Mouse (Mus musculus) mesoderm, embryonic 11.5 days (tissue): Measurements from ENCODE around the gene Kpna2.
A peak's percentile ranks its signal among the peaks of the same experiment; 100 is the strongest.
"Not testable (repeated sequence)": the region's sequence is repeated elsewhere in the genome, so short reads cannot be mapped to it uniquely, and the experiment has no call there.

Experiments used
- DNase-seq: peaks from one replicate; pipeline ENCODE4 v3.0.0-alpha.2; 2012; ENCODE audit warnings: low read depth, low spot score

Gene Kpna2

DNA sequence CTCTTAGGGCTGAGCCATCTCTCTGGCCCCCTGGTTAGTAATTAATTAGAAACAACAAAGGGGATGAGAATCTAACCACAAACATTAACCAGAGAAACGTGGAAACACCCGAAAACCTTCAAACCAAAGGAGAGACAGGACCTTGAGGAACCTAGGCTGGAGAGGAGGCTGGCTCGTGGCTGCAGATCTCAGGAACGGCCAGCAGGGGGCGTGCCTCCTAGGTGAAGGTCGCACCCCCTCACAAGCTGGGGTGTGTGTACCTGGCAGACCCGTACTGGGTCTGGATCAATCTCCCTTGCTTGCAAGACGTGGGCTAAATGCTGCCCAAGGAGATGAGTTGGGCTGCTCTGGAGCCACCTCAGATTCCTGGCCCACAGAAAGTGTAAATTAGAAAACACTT lies 19.3 kb upstream of the Kpna2 start:
- no peak for DNase-seq

DNA sequence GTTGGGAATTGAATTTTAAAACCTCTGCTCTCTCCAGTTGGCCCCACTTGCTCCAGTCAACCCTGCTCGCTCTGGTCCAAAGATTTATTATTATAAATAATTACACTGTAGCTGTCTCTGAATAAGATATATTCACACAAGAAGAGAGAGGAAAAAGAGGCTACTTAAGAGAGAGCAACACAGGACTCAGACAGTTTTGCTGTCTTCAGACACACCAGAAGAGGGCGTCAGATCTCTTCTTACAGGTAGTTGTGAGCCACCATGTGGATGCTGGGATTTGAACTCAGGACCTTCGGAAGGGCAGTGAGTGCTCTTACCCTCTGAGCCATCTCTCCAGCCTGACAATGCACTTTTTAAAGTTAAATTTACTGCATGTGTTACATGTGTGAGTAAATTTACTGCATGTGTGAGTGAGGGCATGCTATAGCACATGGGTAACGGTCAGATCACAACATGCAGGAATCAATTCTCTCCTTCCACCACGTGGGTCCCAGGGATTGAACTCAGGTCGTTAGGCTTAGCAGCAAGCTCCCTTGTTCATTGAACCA lies 18.1 kb upstream of the Kpna2 start:
- DNase-seq: no peak

DNA sequence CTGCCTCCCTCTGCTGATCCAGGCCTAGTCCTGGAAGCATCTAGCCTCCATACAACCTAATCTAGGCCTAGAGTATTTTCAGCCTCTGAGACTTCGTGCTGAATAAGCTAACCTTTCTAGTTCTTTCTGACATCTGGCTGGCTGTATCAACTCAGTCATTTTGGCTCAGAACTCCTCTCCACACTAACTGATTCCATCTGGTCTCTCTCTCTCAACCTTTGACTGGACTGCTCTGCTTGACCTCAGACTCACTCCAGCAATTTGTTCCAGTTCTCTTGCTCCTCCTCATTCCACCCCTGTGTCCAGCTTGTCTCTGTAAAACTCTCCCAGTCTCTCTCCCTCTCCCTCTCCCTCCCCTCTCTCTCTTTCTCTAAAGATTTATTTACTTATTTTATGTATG lies 17.6 kb upstream of the Kpna2 start:
- no peak for DNase-seq

DNA sequence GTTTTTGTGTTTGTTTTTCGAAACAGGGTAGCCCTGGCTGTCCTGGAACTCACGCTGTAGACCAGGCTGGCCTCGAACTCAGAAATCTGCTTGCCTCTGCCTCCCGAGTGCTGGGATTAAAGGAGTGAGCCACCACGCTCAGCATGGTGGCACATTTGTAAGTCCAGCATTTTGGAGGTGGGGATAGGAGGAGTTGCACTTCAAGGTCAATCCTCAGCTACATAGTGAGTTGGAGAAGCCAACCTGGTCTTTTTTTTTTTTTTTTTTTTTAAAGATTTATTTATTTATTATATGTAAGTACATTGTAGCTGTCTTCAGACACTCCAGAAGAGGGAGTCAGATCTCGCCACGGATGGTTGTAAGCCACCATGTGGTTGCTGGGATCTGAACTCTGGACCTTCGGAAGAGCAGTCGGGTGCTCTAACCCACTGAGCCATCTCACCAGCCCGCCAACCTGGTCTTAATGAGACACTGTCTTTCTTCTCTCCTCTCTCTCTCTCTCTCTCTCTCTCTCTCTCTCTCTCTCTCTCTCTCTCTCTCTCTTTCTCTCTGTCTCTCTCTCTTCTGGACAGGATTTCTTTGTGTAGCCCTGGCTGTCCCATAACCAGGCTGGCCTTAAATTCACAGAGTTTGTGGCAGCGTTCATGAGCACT lies 16.3 kb upstream of the Kpna2 start:
- DNase-seq: not testable (repeated sequence)

DNA sequence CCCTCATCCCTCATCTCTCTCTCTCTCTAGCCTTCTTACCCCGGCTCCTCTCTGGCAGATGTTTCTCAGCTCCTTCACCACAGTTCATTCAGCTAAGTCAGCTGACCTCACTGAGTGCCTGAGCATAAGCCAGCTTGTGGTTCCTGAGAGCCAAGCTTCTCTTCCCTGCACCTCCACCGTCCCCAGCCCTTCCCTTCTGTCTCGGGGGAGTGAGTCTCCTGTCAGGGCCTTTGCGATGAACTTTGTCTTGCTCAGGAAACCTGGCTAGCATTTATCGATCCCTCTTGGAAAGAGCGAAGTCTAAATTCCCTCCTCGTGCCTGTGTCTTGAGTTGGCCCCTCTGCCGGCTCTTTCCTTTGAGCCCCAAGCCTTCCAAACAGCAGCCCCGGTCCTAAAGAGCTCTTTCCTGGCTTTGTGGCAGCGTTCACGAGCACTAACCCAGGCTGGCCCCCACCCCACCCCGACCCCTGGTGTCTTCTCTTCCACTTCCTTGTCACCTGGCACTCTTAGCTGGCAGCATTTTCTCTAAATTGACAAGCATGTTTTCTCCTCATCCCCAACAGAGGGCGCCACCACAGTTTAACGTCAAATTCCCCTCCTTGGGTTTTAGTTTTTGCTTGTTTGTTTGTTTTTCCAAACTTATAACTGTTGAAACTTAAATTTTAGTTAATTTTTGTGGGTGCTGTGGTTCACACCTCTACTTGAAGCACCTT lies 15.4 kb upstream of the Kpna2 start:
- DNase-seq: no peak

- no peak for DNase-seq
These were observed 14.8 kb upstream of the Kpna2 start for GRCm38 (mm10) chr11:107014020-107014585.

GRCm38 (mm10) chr11:107012324-107013017 lies 13.1 kb upstream of the Kpna2 start:
- peak; percentile 97 for DNase-seq

- DNase-seq: no peak
These were observed 12.5 kb upstream of the Kpna2 start for GRCm38 (mm10) chr11:107011669-107012323.

DNA sequence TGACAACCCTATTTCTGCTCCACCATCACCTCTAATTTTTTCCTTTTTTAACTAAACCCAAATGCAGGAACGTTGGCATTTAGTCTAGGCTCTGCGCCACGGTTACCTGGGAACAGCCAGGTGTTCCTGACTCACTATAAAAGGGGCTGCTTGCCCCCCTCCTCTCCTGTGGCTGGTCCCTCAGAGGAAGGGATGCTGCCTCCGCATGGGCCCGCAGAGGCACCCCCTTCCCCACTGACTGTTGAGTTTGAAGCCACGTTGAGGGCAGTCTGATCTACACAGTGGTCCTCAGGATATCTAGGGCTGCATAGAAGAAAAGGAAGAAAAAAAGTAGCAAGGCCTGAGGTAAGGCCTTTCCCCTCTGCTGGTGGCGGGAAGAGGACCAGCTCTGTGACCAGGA lies 11.8 kb upstream of the Kpna2 start:
- no peak for DNase-seq

- DNase-seq: no peak
These were observed 11.1 kb upstream of the Kpna2 start for GRCm38 (mm10) chr11:107010447-107010846.

DNA sequence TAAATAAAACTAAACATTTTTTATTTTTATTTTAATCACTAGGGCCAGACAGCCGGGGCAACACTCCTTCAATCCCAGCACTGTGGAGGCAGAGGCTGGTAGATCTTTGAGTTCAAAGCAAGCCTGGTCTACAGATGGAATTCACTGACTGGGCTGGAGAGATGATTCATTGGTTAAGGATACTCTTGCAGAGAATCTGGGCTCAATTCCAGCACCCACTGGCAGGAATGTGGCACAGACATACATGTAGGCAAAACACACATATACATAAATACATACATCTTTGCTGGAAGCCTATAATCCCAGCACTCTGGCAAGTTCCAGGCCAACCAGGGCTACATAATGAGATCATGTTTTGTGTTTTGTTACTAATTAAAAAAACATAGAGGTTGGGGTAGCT lies 6.2 kb upstream of the Kpna2 start:
- DNase-seq: no peak

- DNase-seq: peak; percentile 65
These were observed 2.7 kb upstream of the Kpna2 start for GRCm38 (mm10) chr11:107001760-107002675.

GRCm38 (mm10) chr11:106999949-107000513 lies 690 bp upstream of the Kpna2 start:
- no peak for DNase-seq

DNA sequence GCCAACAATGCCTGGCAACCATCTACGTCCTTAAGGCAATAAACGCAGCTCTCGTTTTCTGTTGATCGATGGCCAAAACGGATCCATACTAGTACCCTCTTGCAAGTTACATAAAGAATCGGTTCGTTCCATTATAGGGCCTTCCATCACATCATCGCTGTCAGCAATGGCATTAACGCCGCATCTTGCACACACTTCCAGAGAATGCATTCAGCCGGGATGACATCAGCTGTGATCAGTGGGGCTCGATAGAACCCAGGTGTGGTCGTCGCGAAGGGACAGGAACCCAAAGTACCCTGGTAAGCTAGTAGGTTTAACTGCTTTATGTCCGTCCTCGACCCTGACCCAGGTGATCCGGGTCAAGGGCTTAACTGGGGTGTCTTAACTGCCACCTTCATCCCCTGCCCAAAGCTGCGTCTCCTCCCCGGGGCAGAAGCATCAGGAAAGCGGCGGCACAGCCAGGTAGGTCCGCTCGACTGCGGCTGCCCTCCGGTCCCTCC lies 640 bp downstream of the Kpna2 start:
- DNase-seq: no peak

DNA sequence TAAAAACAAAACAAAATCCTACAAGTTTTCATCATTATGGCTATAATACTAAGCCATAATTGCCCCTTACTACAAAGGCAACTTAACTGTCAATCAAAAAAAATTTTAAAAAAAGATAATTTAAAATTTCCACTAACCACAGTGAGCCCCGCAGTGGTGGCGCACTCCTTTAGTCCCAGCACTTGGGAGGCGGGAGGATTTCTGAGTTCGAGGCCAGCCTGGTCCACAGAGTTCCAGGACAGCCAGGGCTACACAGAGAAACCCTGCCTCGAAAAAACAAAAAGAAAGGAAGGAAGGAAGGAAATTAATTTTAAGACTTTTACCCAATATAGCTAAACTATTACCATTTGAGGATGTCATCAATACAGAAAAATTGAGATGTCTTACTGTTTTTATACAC lies 1.4 kb downstream of the Kpna2 start:
- DNase-seq: no peak

- DNase-seq: not testable (repeated sequence)
These were observed 2.8 kb downstream of the Kpna2 start for GRCm38 (mm10) chr11:106996492-106996891.

- DNase-seq: no peak
These were observed 4.9 kb downstream of the Kpna2 start for GRCm38 (mm10) chr11:106994246-106995085.

DNA sequence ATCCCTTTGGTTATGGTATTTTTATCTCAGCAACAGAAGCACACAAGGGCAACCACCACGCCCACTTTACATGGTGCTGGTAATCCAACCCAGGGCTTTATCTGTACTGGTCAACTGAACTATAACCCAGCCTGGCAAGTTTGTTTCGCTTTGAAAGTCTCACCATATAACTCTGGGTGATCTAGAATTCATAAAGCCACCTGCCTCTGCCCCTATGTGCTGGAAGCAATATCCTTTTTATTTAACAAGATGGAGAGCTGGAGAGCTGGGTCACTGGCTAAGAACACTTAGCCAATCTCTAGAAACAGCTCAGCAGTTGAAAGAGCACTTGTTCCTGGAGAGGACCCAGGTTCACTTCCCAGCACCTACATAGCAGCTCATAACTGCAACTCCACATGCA lies 12.0 kb downstream of the Kpna2 start:
- DNase-seq: no peak

- DNase-seq: not testable (repeated sequence)
These were observed 13.2 kb downstream of the Kpna2 start for GRCm38 (mm10) chr11:106985979-106986604.
